Mouse (Mus musculus) hindbrain, embryonic 13.5 days (tissue): ENCODE measurements around the gene Cdc6. TPM values are rescaled to one million over a fixed set of nuclear protein-coding genes. Genes with fewer than 3 reads are reported as not detected.
A peak's percentile ranks its signal among the peaks of the same experiment; 100 is the strongest.

ENCODE experiments used
- ATAC-seq: fragments of 200-750 bp; cut with Nextera tagmentation; 2 replicates; pipeline ENCODE4 v1.8.0; 2017; ENCODE audit warnings: moderate TSS enrichment; ENCODE audit not compliant: low FRiP score
- H3K27ac ChIP-seq: fragments of 300-500 bp; sonication (generic); 2 replicates; pipeline ENCODE4 v1.5.1; 2015; ENCODE audit warnings: inconsistent platforms, mild to moderate bottlenecking, moderate library complexity
- H3K27me3 ChIP-seq: fragments of 300-500 bp; sonication (generic); 2 replicates; pipeline ENCODE4 v1.6.1; 2015; ENCODE audit warnings: mild to moderate bottlenecking, inconsistent platforms
- H3K36me3 ChIP-seq: fragments of 300-500 bp; sonication (generic); 2 replicates; pipeline ENCODE4 v1.6.1; 2015; ENCODE audit warnings: mild to moderate bottlenecking, inconsistent platforms
- H3K4me1 ChIP-seq: fragments of 300-500 bp; sonication (generic); replicated peaks from 2 replicates; pipeline ENCODE4 v1.6.1; 2015; ENCODE audit warnings: inconsistent platforms
- H3K4me2 ChIP-seq: fragments of 300-500 bp; sonication (generic); 2 replicates; pipeline ENCODE4 v1.6.1; 2015; ENCODE audit warnings: inconsistent platforms, mild to moderate bottlenecking, moderate library complexity
- H3K4me3 ChIP-seq: fragments of 300-500 bp; sonication (generic); 2 replicates; pipeline ENCODE4 v1.5.1; 2015; ENCODE audit warnings: mild to moderate bottlenecking, inconsistent platforms
- H3K9ac ChIP-seq: fragments of 300-500 bp; sonication (generic); 2 replicates; pipeline ENCODE4 v1.6.1; 2015; ENCODE audit warnings: mild to moderate bottlenecking, inconsistent platforms
- H3K9me3 ChIP-seq: fragments of 300-500 bp; sonication (generic); 2 replicates; pipeline ENCODE4 v1.6.1; 2016; ENCODE audit warnings: inconsistent platforms
- WGBS: fragments of 180-500 bp; shearing (Covaris S2); methylation state at CpG from one replicate; pipeline ENCODE4 v1.1.7; 2015; 5-methylcytosine and 5-hydroxymethylcytosine counted together
- polyA plus RNA-seq: library from polyadenylated mRNA; unstranded; fragments of >200 nt; fragmentation: Nextera tagmentation; extraction: Ambion mirVana; gene quantifications from 2 replicates; pipeline ENCODE4 v1.2.1, GENCODE M21; 2015

Gene Cdc6
- 5.9 and 6.0 TPM in 2 replicates for polyA plus RNA-seq

- Histone ChIP-seq H3K4me1 (peaks cover 16% of the 10 kb centered on the region), H3K9ac (peak within 1 kb of the TSS; percentile 58; the same call in 1 of the 2 replicates), H3K36me3 (peaks cover 13% of the 10 kb centered on the region), H3K27me3 (no peaks in the 10 kb centered on the region), H3K27ac (peak within 1 kb of the TSS; percentile 26; the same call in 1 of the 2 replicates), H3K4me2 (peak within 1 kb of the TSS; percentile 87), H3K9me3 (no peaks in the 10 kb centered on the region), H3K4me3 (peak within 1 kb of the TSS; percentile 48)
- WGBS = under 1% methylated on average over 47 of the region's 49 CpGs
- ATAC-seq = peak; percentile 95
These were observed at the start of gene Cdc6 for GRCm38 (mm10) chr11:98907437-98908173. Gene Cdc6, plus strand, starts transcription at chr11:98907801.

GRCm38 (mm10) chr11:98858759-98859731, 48.6 kb upstream of the Cdc6 start:
- Histone ChIP-seq H3K4me2 (no peak overlapping the region), H3K36me3 (no peaks in the 10 kb centered on the region), H3K4me3 (no peak overlapping the region), H3K9ac (no peak overlapping the region), H3K27me3 (no peaks in the 10 kb centered on the region), H3K27ac (no peak overlapping the region), H3K9me3 (no peaks in the 10 kb centered on the region), H3K4me1 (peaks cover 7% of the 10 kb centered on the region)
- ATAC-seq = no peak
- 41% methylated on average over 14 of the region's 14 CpGs for WGBS

- 6% methylated on average over 38 of the region's 41 CpGs for WGBS
- peak within 1 kb of the TSS; percentile 97 for H3K27ac ChIP-seq
These were observed 44.4 kb upstream of the Cdc6 start, which contains the start of gene Wipf2 for GRCm38 (mm10) chr11:98863028-98863750. Gene Wipf2, plus strand, starts transcription at chr11:98863638.

GRCm38 (mm10) chr11:98863751-98864429, 43.7 kb upstream of the Cdc6 start:
- peaks cover 21% of the 10 kb centered on the region for H3K36me3 ChIP-seq
- peaks cover 39% of the 10 kb centered on the region for H3K4me1 ChIP-seq
- peak; percentile 76 for ATAC-seq
- WGBS = under 1% methylated on average over 38 of the region's 39 CpGs
- H3K4me2 ChIP-seq = peak overlapping the region; percentile 62
- H3K9ac ChIP-seq = peak overlapping the region; percentile 81
- H3K27me3 ChIP-seq = no peaks in the 10 kb centered on the region
- peak overlapping the region; percentile 58 for H3K4me3 ChIP-seq
- no peaks in the 10 kb centered on the region for H3K9me3 ChIP-seq
- peak overlapping the region; percentile 97 for H3K27ac ChIP-seq

More at GRCm38 (mm10) chr11:98863028-98863750, 44.4 kb upstream of the Cdc6 start, which contains the start of gene Wipf2:
- H3K36me3 ChIP-seq = peaks cover 18% of the 10 kb centered on the region
- H3K9me3 ChIP-seq = no peaks in the 10 kb centered on the region
- no peaks in the 10 kb centered on the region for H3K27me3 ChIP-seq
- H3K4me1 ChIP-seq = peaks cover 38% of the 10 kb centered on the region
- peak within 1 kb of the TSS; percentile 62 for H3K4me2 ChIP-seq
- peak; percentile 89 for ATAC-seq
- peak within 1 kb of the TSS; percentile 58 for H3K4me3 ChIP-seq
- H3K9ac ChIP-seq = peak within 1 kb of the TSS; percentile 81

- Histone ChIP-seq H3K36me3 (peaks cover 35% of the 10 kb centered on the region), H3K4me3 (no peak overlapping the region), H3K4me2 (no peak overlapping the region), H3K9ac (0 out of 2 replicates have a peak overlapping the region, but pooled peaks have one; percentile 13), H3K27me3 (no peaks in the 10 kb centered on the region), H3K27ac (peak overlapping the region; percentile 53), H3K4me1 (peaks cover 47% of the 10 kb centered on the region), H3K9me3 (no peaks in the 10 kb centered on the region)
- no peak for ATAC-seq
- 24% methylated on average over 12 of the region's 12 CpGs for WGBS
These were observed 40.3 kb upstream of the Cdc6 start for GRCm38 (mm10) chr11:98867293-98867692.

- no peak overlapping the region for H3K27ac ChIP-seq
- peaks cover 32% of the 10 kb centered on the region for H3K4me1 ChIP-seq
- H3K4me3 ChIP-seq = no peak overlapping the region
- no peak for ATAC-seq
- H3K4me2 ChIP-seq = no peak overlapping the region
- H3K27me3 ChIP-seq = no peaks in the 10 kb centered on the region
- no peak overlapping the region for H3K9ac ChIP-seq
- WGBS = 96% methylated on average over 8 of the region's 8 CpGs
- H3K9me3 ChIP-seq = no peaks in the 10 kb centered on the region
- peaks cover 50% of the 10 kb centered on the region for H3K36me3 ChIP-seq
These were observed 37.7 kb upstream of the Cdc6 start for GRCm38 (mm10) chr11:98869906-98870305.

- no peak overlapping the region for H3K9ac ChIP-seq
- no peaks in the 10 kb centered on the region for H3K27me3 ChIP-seq
- no peak for ATAC-seq
- WGBS = 84% methylated on average over 5 of the region's 5 CpGs
- H3K9me3 ChIP-seq = no peaks in the 10 kb centered on the region
- no peak overlapping the region for H3K4me3 ChIP-seq
- no peak overlapping the region for H3K4me2 ChIP-seq
- H3K27ac ChIP-seq = no peak overlapping the region
- peaks cover 56% of the 10 kb centered on the region for H3K36me3 ChIP-seq
- peaks cover 31% of the 10 kb centered on the region for H3K4me1 ChIP-seq
These were observed 36.8 kb upstream of the Cdc6 start for GRCm38 (mm10) chr11:98870791-98871190.

GRCm38 (mm10) chr11:98871416-98871815, 36.2 kb upstream of the Cdc6 start:
- Histone ChIP-seq H3K4me3 (no peak overlapping the region), H3K9me3 (no peaks in the 10 kb centered on the region), H3K27me3 (no peaks in the 10 kb centered on the region), H3K27ac (no peak overlapping the region), H3K4me1 (peaks cover 25% of the 10 kb centered on the region), H3K36me3 (peaks cover 56% of the 10 kb centered on the region), H3K9ac (no peak overlapping the region), H3K4me2 (no peak overlapping the region)
- 70% methylated on average over 4 of the region's 4 CpGs for WGBS
- no peak for ATAC-seq

GRCm38 (mm10) chr11:98872040-98872439, 35.6 kb upstream of the Cdc6 start:
- no peak overlapping the region for H3K4me3 ChIP-seq
- no peak overlapping the region for H3K27ac ChIP-seq
- WGBS = 57% methylated on average over 4 of the region's 4 CpGs
- no peak overlapping the region for H3K9ac ChIP-seq
- H3K4me2 ChIP-seq = no peak overlapping the region
- peaks cover 20% of the 10 kb centered on the region for H3K4me1 ChIP-seq
- no peaks in the 10 kb centered on the region for H3K27me3 ChIP-seq
- no peak for ATAC-seq
- H3K36me3 ChIP-seq = peaks cover 50% of the 10 kb centered on the region
- H3K9me3 ChIP-seq = no peaks in the 10 kb centered on the region

- peaks cover 36% of the 10 kb centered on the region for H3K36me3 ChIP-seq
- H3K27me3 ChIP-seq = no peaks in the 10 kb centered on the region
These were observed 33.7 kb upstream of the Cdc6 start for GRCm38 (mm10) chr11:98873900-98874299.

GRCm38 (mm10) chr11:98877001-98877400, 30.6 kb upstream of the Cdc6 start:
- Histone ChIP-seq H3K4me1 (no peaks in the 10 kb centered on the region; the same call in 1 of the 2 replicates), H3K27ac (no peak overlapping the region), H3K4me2 (no peak overlapping the region), H3K9me3 (no peaks in the 10 kb centered on the region), H3K27me3 (no peaks in the 10 kb centered on the region), H3K4me3 (no peak overlapping the region), H3K9ac (no peak overlapping the region), H3K36me3 (peaks cover 31% of the 10 kb centered on the region)
- ATAC-seq = no peak
- WGBS = 73% methylated on average over 9 of the region's 9 CpGs

More at GRCm38 (mm10) chr11:98873900-98874299, 33.7 kb upstream of the Cdc6 start:
- 94% methylated on average over 9 of the region's 9 CpGs for WGBS
- no peak overlapping the region for H3K27ac ChIP-seq
- no peak overlapping the region for H3K9ac ChIP-seq
- H3K4me3 ChIP-seq = no peak overlapping the region
- H3K4me2 ChIP-seq = no peak overlapping the region
- H3K4me1 ChIP-seq = peaks cover 8% of the 10 kb centered on the region; the same call in 1 of the 2 replicates
- ATAC-seq = no peak
- H3K9me3 ChIP-seq = no peaks in the 10 kb centered on the region
